Mouse (Mus musculus): ENCODE results near the gene Bmp10. TPM values are rescaled to one million over a fixed set of nuclear protein-coding genes. Genes with fewer than 3 reads are reported as not detected.

Bmp10 gene
- polyA plus RNA-seq (2015; fragmentation: Nextera tagmentation; extraction: Ambion mirVana) = not detected in 2 replicates

DNA sequence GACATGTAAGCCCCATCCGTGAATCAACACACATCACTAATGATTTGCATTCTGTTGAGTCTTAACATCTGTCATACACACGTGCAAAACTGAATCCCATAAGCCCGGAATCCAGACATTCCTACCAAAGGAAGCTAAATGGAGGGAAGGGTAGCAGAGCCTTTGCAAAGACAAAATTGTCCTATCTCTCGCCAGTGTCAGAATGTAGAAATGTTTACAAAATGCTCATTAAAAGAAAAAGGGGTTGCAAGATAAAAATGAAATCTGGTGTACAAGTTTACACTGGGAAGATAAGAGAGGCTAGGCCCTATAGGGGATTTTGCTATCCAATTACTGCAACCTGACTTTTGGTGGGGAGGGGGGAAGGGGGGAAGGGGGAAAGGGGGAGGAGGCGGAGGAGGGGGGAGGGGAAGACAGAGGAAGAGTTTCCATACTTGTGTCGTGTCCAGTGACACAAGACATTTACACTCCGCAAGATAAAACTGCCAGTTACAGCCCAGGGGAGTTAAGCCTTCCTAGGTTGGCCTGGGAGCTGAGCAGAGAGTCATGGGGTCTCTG lies at the start of gene Bmp10:
Bmp10 (plus strand) TSS at position 508 of the 558 bp plus-strand sequence.

DNA sequence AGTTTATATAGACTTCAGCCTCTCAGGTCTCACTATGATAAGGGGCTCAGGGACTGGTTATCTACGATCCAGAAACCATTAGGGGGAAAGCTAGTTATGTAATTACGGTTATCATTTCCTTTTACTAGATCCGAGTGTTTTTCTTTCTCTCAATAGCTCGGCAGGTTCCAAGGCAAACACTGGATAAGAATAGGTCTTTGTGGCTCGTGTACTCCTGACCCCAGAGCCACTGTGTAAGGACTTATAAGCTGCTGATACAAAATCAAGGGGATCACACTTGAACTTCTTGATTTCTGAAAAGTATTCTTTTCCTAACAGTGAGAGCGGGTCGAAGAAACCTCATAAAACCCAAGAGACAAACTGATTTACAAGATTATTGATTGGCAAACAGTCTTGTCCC lies 39.9 kb upstream of the Bmp10 start, which contains the start of gene Gkn3:
Gkn3 (minus strand) TSS at position 59 of the 400 bp plus-strand sequence.

Other genes starting within 250 kb of the Bmp10 start
- gene Antxr1, start 93.2 kb upstream of the Bmp10 start, polyA plus RNA-seq (2015; fragmentation: Nextera tagmentation; extraction: Ambion mirVana) = 3.9 and 5.1 TPM in 2 replicates
- gene Gkn1, start 78.1 kb upstream of the Bmp10 start, polyA plus RNA-seq (2015; fragmentation: Nextera tagmentation; extraction: Ambion mirVana) = 0.13 and 0.22 TPM in 2 replicates
- 0.16 and 0.34 TPM in 2 replicates for gene Gkn2, start 55.6 kb upstream of the Bmp10 start, polyA plus RNA-seq (2015; fragmentation: Nextera tagmentation; extraction: Ambion mirVana)
- gene Gkn3, start 40.1 kb upstream of the Bmp10 start, polyA plus RNA-seq (2015; fragmentation: Nextera tagmentation; extraction: Ambion mirVana) = 0.21 and 0.38 TPM in 2 replicates
- gene Arhgap25, start 104.3 kb downstream of the Bmp10 start, polyA plus RNA-seq (2015; fragmentation: Nextera tagmentation; extraction: Ambion mirVana) = 10.9 and 15.7 TPM in 2 replicates
- gene Prokr1, start 161.7 kb downstream of the Bmp10 start, polyA plus RNA-seq (2015; fragmentation: Nextera tagmentation; extraction: Ambion mirVana) = 1.9 TPM in 2 replicates
- 17.2 and 18.1 TPM in 2 replicates for gene Aplf, start 243.2 kb downstream of the Bmp10 start, polyA plus RNA-seq (2015; fragmentation: Nextera tagmentation; extraction: Ambion mirVana)